Mouse (Mus musculus): Measurements from ENCODE around the gene Apbb1ip. TPM values are rescaled to one million over a fixed set of nuclear protein-coding genes. Genes with fewer than 3 reads are reported as not detected.

Gene Apbb1ip
- 133 TPM for polyA plus RNA-seq (2015; fragmentation: Illumina TruSeq; extraction: RNeasy Lipid Tissue Mini Kit (QIAGEN cat#74804); ENCODE audit: insufficient read depth, low replicate concordance)

GRCm38 (mm10) chr2:22773549-22774180 lies at the start of gene Apbb1ip:
Apbb1ip (plus strand) TSS chr2:22774094.

DNA sequence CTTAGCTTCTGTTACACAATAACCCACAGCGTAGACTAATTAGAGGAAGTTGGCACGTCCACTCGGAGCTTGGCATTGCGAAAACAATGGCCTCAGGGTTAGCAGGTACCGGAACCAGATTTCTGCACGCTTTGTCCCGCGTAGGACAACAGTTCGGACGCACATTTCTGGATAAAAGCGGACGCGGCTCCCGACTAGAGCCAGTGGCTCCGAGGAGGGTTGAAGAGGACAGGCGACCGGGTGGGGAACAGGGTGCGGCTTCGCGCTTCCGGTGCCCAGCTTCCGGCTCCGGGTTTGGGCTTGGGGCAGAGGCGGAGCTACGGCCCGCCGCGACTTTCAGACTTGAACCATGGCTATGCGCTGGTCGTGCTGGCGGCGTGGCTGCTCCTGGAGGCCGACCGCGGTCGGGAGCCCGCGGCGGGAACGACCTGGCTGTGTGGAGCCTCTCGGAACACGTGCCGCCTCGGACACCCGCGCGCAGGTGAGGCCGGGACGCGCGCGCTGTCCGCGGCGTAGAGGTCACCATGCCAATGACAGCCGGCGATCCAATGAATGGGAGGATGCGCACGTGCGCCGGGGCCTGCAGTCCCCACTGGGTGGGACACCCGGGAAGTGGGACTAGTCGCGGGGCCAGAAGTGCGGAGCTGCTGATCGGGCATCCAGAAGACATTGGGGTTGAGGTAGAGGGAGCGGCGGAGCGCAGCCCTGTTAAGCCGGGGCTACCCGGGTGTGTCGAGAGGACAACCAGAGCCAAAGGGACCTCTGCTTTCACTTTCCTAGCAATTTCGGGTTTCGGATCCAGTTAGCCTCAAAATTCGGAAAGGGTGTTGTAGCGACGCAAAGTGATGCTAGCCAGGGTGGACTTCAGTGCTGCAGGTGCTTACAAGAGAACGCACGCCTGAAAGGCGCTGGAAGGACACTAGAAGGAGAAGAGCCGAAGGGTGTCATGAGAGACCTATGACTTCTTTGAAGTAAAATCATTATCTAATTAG lies 121.7 kb downstream of the Apbb1ip start, which contains the start of gene Pdss1:
TSS of gene Pdss1 (plus strand) at position 241 of the 992 bp plus-strand sequence.

Other genes with a start within 250 kb of the Apbb1ip start
- gene Gad2, start 151.9 kb upstream of the Apbb1ip start, polyA plus RNA-seq (2015; fragmentation: Illumina TruSeq; extraction: RNeasy Lipid Tissue Mini Kit (QIAGEN cat#74804); ENCODE audit: insufficient read depth, low replicate concordance), result not detected
- 10.2 TPM for gene Pdss1, start 121.4 kb downstream of the Apbb1ip start, polyA plus RNA-seq (2015; fragmentation: Illumina TruSeq; extraction: RNeasy Lipid Tissue Mini Kit (QIAGEN cat#74804); ENCODE audit: insufficient read depth, low replicate concordance)